Mouse (Mus musculus) kidney, adult 18-20 months (tissue): ENCODE measurements around the gene Hspa8.

Experiments
- DNase-seq: peaks from one replicate; pipeline ENCODE4 v3.0.0; 2021

Hspa8 gene

GRCm38 (mm10) chr9:40811860-40812259 lies 11.1 kb downstream of the Hspa8 start:
- DNase-seq = no peak

GRCm38 (mm10) chr9:40814060-40814459 lies 13.3 kb downstream of the Hspa8 start:
- no peak for DNase-seq

- DNase-seq = no peak
Observed at GRCm38 (mm10) chr9:40817325-40818028, 16.7 kb downstream of the Hspa8 start.

- DNase-seq = no peak
Observed at GRCm38 (mm10) chr9:40825601-40826000, 24.8 kb downstream of the Hspa8 start.

GRCm38 (mm10) chr9:40827366-40827765 lies 26.6 kb downstream of the Hspa8 start:
- DNase-seq = no peak

- DNase-seq = peak; percentile 77
Observed at GRCm38 (mm10) chr9:40834569-40834968, 33.8 kb downstream of the Hspa8 start.

GRCm38 (mm10) chr9:40836681-40837080 lies 35.9 kb downstream of the Hspa8 start:
- DNase-seq = no peak

GRCm38 (mm10) chr9:40839662-40840061 lies 38.9 kb downstream of the Hspa8 start:
- DNase-seq = no peak

- DNase-seq = no peak
Observed at GRCm38 (mm10) chr9:40851515-40851914, 50.7 kb downstream of the Hspa8 start.

- no peak for DNase-seq
Observed at GRCm38 (mm10) chr9:40858461-40859160, 57.8 kb downstream of the Hspa8 start.

- DNase-seq = no peak
Observed at GRCm38 (mm10) chr9:40859196-40859595, 58.4 kb downstream of the Hspa8 start.
